Mouse (Mus musculus) cerebellum, postnatal 36 days (tissue): ENCODE measurements at regions not wholly inside any gene's neighbourhood (a gene's known extent, or its start where the extent isn't known, plus 50 kb on each side); places are given as distances from the start of the nearest gene placed in this dataset.

Experiments
- DNase-seq, 2 experiments: peaks; one replicate each; pipeline ENCODE4 v3.0.0; 2021 to 2022; ENCODE audit warnings: mixed read lengths in 2 of 2

- DNase-seq, result no peak
Observed at GRCm38 (mm10) chr2:74349809-74350208, 229.4 kb downstream of the Lnpk start.

GRCm38 (mm10) chr2:74306301-74306700, 272.9 kb downstream of the Lnpk start:
- no peak for DNase-seq

- DNase-seq, result no peak
Observed at GRCm38 (mm10) chr2:74300885-74301451, 278.3 kb downstream of the Lnpk start.

- DNase-seq, result peak; percentile 31 to 47
Observed at GRCm38 (mm10) chr2:74300366-74300791, 278.9 kb downstream of the Lnpk start.

GRCm38 (mm10) chr2:74292641-74293040, 286.6 kb downstream of the Lnpk start:
- no peak for DNase-seq

- DNase-seq, result no peak
Observed at GRCm38 (mm10) chr2:74291416-74292396, 287.5 kb downstream of the Lnpk start.

GRCm38 (mm10) chr2:74285624-74286023, 293.6 kb downstream of the Lnpk start:
- DNase-seq, result no peak

GRCm38 (mm10) chr2:74264963-74265362, 314.3 kb downstream of the Lnpk start:
- no peak for DNase-seq

GRCm38 (mm10) chr2:74257034-74257781, 322.0 kb downstream of the Lnpk start:
- no peak for DNase-seq

- DNase-seq, result no peak
Observed at GRCm38 (mm10) chr2:74247521-74247920, 331.7 kb downstream of the Lnpk start.

- DNase-seq, result no peak
Observed at GRCm38 (mm10) chr2:74246631-74247030, 332.6 kb downstream of the Lnpk start.

GRCm38 (mm10) chr2:74244203-74244602, 333.1 kb upstream of the Atp5g3 start:
- no peak for DNase-seq

- peak in 1 of 2 experiments; percentile 5 for DNase-seq
Observed at GRCm38 (mm10) chr2:74243801-74244200, 332.7 kb upstream of the Atp5g3 start.

GRCm38 (mm10) chr2:74239586-74239985, 328.5 kb upstream of the Atp5g3 start:
- no peak for DNase-seq

- DNase-seq, result no peak
Observed at GRCm38 (mm10) chr2:74217437-74217836, 306.3 kb upstream of the Atp5g3 start.

GRCm38 (mm10) chr2:74210210-74210609, 299.1 kb upstream of the Atp5g3 start:
- DNase-seq, result no peak

GRCm38 (mm10) chr2:74209421-74209917, 298.3 kb upstream of the Atp5g3 start:
- DNase-seq, result no peak

GRCm38 (mm10) chr2:74207440-74207839, 296.3 kb upstream of the Atp5g3 start:
- no peak for DNase-seq

GRCm38 (mm10) chr2:74202776-74203175, 291.6 kb upstream of the Atp5g3 start:
- DNase-seq, result no peak

- DNase-seq, result no peak
Observed at GRCm38 (mm10) chr2:74201608-74202323, 290.6 kb upstream of the Atp5g3 start.

GRCm38 (mm10) chr2:74199550-74199949, 288.4 kb upstream of the Atp5g3 start:
- no peak for DNase-seq
